Mouse (Mus musculus): ENCODE measurements around the gene Nlrp5. TPM values are rescaled to one million over a fixed set of nuclear protein-coding genes. Genes with fewer than 3 reads are reported as not detected.
"Not testable (repeated sequence)": the region's sequence is repeated elsewhere in the genome, so short reads cannot be mapped to it uniquely, and the experiment has no call there.

Nlrp5 gene
- not detected in 2 replicates for polyA plus RNA-seq (2012; ENCODE audit: insufficient read depth, insufficient read length, missing spikeins)

DNA sequence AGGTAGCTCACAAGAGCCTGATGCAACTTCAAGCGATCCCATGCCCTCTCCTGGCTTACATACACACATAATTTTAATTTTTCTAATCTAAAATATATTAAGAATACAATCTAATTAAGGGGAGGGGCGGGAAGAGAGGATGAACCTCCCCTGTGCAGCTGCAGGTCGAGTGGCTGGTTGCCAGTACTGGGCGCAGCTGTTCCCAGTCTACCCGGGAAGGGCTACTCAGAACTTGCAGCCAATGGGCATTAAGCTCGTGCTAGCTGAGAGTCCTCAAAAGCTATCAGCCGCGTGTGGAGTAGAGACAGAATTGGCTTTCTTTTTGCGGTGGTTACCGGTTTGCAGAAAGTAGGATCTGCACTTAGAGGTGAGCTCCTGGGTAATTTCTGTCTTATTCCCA, at the start of gene Nlrp5:
TSS of gene Nlrp5 (plus strand) at position 301 of the 400 bp plus-strand sequence.
- Histone ChIP-seq H3K27ac (replicated peaks; ENCODE audit: low read depth, low read length) (no peak within 1 kb of the TSS), H3K4me3 (ENCODE audit: insufficient read depth, low read depth, low read length) (no peak within 1 kb of the TSS), H3K4me1 (ENCODE audit: control insufficient read depth, insufficient read depth, insufficient read length, low read length) (no peaks in the 10 kb centered on the region)

DNA sequence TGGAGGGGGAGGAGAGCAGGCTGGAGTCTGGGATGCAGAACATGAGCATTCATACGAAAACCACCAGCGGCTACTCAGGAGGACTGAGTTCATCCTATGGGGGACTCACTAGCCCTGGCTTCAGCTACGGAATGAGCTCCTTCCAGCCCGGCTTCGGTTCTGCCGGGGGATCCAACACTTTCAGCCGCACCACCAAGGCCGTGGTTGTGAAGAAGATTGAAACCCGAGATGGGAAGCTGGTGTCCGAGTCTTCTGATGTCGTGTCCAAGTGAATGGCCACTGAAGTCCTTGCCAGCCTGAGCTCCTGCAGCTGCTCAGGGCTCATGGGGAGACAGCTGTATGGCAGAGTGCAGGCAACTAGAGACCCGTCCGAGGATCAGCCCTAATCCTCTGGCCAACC, 27.4 kb upstream of the Nlrp5 start:
- not testable (repeated sequence) for H3K4me1 ChIP-seq (ENCODE audit: control insufficient read depth, insufficient read depth, insufficient read length, low read length); H3K4me3 ChIP-seq (ENCODE audit: insufficient read depth, low read depth, low read length); H3K27ac ChIP-seq (replicated peaks; ENCODE audit: low read depth, low read length)

DNA sequence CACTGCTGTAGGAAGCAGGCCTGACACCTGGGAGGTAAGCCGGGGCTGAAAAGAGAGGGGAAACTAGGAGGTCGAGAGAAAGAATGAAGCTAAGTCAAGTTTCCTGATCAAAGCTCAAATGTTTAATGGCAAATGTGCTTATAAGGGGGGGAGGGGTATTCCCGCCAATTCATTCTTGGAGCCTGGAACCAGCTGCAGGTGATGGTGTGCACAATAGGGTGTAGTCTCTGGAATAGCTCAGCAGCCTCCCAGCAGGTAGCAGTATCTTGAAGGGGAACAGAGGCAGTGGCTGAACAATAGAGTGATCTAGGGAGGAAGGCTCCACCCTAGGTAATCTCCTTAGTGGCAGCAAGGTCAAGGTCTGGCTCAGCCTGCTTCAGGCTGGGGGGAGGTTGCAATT, 84.5 kb downstream of the Nlrp5 start:
- not testable (repeated sequence) for H3K27ac ChIP-seq (replicated peaks; ENCODE audit: low read depth, low read length); H3K4me1 ChIP-seq (ENCODE audit: control insufficient read depth, insufficient read depth, insufficient read length, low read length); H3K4me3 ChIP-seq (ENCODE audit: insufficient read depth, low read depth, low read length)

DNA sequence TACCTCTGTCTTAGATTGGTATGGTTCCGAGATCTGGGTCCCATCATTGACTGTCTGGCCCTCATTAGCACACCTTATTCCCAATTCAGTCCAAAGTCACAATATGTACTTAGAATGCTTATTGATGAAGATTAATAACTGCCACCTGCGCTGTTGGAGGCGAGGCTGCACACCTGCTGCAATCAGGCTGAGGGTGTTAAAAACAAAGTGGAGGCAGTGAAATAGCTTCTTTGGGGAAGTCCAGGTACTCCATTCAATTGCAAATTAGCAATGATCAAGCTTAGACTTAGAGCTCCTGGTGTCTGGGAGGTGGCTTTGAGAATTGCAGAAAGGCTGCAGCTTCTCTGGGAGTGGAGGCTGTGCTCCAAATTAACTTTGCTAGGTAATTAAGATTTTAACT, 85.1 kb downstream of the Nlrp5 start:
- H3K4me3 ChIP-seq (ENCODE audit: insufficient read depth, low read depth, low read length); H3K27ac ChIP-seq (replicated peaks; ENCODE audit: low read depth, low read length); H3K4me1 ChIP-seq (ENCODE audit: control insufficient read depth, insufficient read depth, insufficient read length, low read length): not testable (repeated sequence)

DNA sequence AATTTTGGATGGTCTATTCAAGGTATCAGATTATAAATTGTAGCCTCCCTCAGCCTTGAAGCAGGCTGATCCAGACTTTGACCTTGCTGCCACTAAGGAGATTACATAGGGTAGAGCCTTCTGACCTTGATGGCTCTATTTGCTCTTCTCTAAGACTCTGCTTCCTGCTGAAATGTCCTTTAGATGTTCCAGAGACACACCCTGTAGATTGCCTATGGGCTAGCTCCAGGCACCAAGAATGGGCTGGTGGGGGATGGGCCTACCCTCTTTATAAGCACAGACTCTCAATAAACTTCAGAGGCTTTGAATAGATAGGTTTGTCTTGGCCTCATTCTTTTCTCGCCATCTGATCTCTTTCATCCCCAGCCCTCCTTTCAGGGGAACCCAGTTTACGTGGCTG, 87.2 kb downstream of the Nlrp5 start:
- H3K4me1 ChIP-seq (ENCODE audit: control insufficient read depth, insufficient read depth, insufficient read length, low read length); H3K4me3 ChIP-seq (ENCODE audit: insufficient read depth, low read depth, low read length); H3K27ac ChIP-seq (replicated peaks; ENCODE audit: low read depth, low read length): not testable (repeated sequence)

Other genes starting within 250 kb of the Nlrp5 start
- not detected in 2 replicates for gene Gm10662, start 241.4 kb upstream of the Nlrp5 start, polyA plus RNA-seq (2012; ENCODE audit: insufficient read depth, insufficient read length, missing spikeins)
- gene Vmn1r165, start 168.6 kb upstream of the Nlrp5 start, polyA plus RNA-seq (2012; ENCODE audit: insufficient read depth, insufficient read length, missing spikeins), result not detected in 2 replicates
- not detected in 2 replicates for gene Vmn1r166, start 134.2 kb upstream of the Nlrp5 start, polyA plus RNA-seq (2012; ENCODE audit: insufficient read depth, insufficient read length, missing spikeins)
- not detected in 2 replicates for gene Gm6902, start 107.0 kb upstream of the Nlrp5 start, polyA plus RNA-seq (2012; ENCODE audit: insufficient read depth, insufficient read length, missing spikeins)
- not detected in 2 replicates for gene Nlrp4e, start 84.7 kb upstream of the Nlrp5 start, polyA plus RNA-seq (2012; ENCODE audit: insufficient read depth, insufficient read length, missing spikeins)
- gene Vmn1r167, start 121.3 kb downstream of the Nlrp5 start, polyA plus RNA-seq (2012; ENCODE audit: insufficient read depth, insufficient read length, missing spikeins), result not detected in 2 replicates
- not detected in 2 replicates for gene Vmn1r168, start 153.8 kb downstream of the Nlrp5 start, polyA plus RNA-seq (2012; ENCODE audit: insufficient read depth, insufficient read length, missing spikeins)
- not detected in 2 replicates for gene Vmn1r169, start 189.6 kb downstream of the Nlrp5 start, polyA plus RNA-seq (2012; ENCODE audit: insufficient read depth, insufficient read length, missing spikeins)
- gene Vmn1r170, start 220.3 kb downstream of the Nlrp5 start, polyA plus RNA-seq (2012; ENCODE audit: insufficient read depth, insufficient read length, missing spikeins), result not detected in 2 replicates
- gene Vmn1r171, start 244.8 kb downstream of the Nlrp5 start, polyA plus RNA-seq (2012; ENCODE audit: insufficient read depth, insufficient read length, missing spikeins), result not detected in 2 replicates